Mouse (Mus musculus): ENCODE results near the gene Cetn3.

Gene Cetn3

DNA sequence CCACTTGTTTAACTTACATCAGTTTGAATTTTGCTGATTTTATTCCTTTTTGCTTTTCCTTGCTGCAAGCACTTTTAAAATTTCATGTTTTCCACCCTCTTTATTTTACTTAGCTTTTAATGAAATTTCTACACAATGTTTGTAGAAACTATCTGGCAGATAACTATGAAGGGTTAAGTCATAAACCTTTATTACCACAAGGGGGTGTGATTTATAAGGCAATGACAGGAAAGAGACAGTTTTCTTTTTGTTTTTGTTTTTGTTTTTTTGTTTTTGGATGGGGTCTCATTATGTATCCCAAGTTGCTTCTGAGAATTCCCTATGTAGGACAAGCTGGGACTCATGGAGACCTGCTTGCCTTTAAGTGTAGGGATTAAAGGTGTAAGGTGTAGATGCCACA lies 39.9 kb downstream of the Cetn3 start:
- no peak for DNase-seq (ENCODE audit: low read depth, low spot score)

GRCm38 (mm10) chr13:81824576-81825330 lies 41.9 kb downstream of the Cetn3 start:
- DNase-seq (ENCODE audit: low read depth, low spot score): no peak

- DNase-seq (ENCODE audit: low read depth, low spot score): no peak
Observed at GRCm38 (mm10) chr13:81828486-81828885, 45.6 kb downstream of the Cetn3 start.

GRCm38 (mm10) chr13:81831838-81832237 lies 49.0 kb downstream of the Cetn3 start:
- DNase-seq (ENCODE audit: low read depth, low spot score): no peak

DNA sequence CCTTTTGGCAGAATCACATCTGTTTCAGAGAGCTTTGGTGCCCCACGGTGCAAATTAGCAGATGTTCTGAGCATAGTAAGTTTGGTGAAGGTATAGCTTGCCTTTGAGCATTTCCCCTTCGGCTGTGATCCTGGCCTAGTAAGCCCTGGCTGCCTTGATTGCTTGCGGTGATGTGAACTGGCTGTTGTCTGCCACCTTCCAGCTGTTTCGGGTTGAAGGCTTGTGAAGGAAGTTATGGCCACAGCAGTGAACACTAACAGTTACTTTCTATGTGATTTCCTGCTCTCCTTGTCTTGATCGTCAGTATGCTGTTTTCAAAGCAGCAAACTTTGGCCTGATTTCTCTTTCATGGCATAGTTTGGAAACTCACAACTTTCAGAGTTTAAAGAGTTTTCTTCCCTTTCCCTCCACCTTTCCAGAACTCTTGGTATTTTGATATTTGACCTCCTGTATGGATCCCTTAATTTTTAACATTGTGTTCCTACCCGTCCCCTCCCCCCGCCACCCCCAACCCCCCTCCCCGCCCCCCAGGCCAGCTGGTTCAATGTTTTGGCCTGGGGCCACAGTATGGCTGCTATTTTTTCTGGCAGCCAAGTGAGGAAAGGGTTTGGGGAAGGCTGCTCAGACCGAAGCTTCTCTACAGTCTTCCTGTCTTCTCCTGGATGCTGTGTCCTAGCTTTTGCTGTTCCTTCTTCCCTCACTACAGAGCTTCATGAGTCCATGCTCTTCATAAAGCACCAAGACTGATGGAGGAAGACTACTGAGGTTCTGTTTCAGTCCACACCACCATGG lies 53.7 kb downstream of the Cetn3 start:
- DNase-seq (ENCODE audit: low read depth, low spot score): no peak

DNA sequence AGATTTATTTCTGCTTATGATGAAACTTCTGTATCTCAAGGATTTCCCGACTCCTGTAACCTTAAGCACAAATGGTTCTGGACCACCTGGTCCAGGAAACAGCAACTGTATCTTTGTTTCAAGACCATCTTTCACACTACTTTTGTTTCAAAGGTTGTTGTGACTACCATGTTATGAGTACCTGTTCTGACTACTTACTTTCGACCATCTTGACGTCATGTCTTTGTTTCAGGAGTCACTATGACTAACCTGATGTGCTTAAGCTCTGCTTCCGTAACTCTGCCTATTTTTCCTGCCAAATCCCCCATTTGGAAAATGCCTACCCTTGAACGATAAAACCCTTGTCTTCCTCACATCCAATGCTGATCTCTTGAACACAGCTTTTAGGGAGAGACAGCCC lies 55.1 kb downstream of the Cetn3 start:
- DNase-seq (ENCODE audit: low read depth, low spot score): no peak

DNA sequence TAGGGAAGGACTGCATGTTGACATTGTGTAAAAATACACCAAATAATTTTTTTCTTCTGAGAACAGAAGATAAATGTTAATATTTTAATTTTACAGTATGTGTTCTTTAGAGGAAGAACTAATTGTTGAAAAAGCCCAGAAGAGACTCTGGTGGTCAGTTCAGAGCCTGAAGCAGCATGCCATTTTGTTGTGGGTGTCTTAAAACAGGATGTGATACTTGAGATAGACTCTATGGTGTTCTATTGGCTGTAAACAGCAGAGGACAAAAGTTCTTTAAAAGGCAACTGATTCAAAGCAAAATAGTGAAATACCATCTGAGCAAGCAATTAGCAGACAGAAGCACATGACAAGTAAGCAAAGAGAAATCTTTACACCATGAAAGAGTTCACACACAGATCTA lies 56.1 kb downstream of the Cetn3 start:
- DNase-seq (ENCODE audit: low read depth, low spot score): no peak

DNA sequence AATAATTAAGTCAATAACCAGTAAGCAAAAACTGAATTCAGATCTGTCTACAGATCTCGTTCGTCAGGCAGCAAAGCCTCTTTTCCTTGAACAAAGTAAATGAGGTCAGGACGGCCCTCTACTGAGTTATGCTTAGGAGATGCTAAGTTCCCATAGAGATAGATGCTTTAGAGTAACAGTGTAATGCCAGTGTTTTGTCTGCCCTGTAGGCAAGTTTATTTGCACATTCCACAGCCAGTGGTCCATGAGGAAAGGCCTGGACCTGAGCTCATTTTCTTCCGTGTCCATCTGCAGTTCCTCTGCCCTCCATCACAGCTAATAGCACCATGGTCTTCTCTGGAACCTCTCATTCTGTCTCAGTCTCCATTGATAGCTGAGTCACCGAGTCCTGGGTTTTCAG lies 57.4 kb downstream of the Cetn3 start:
- no peak for DNase-seq (ENCODE audit: low read depth, low spot score)

GRCm38 (mm10) chr13:81840646-81841045 lies 57.8 kb downstream of the Cetn3 start:
- DNase-seq (ENCODE audit: low read depth, low spot score): no peak

DNA sequence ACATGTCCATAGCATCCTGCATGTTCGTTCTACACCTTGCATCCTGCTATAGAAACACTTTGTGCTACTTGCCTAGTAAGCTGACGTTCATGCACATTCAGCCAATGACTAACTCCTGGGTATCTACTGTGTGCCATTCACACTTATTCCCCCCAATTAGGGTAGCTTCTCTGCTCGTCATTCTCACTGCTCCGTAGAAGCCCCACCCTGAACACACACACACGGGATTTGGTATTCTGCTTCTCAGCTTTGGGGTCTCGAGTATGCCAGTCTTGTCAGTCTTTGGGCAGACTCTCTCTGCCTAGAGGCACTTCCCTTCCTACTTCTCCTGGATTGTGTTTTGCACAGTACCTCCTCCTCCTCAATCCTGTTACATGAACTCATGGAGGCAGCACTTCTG lies 59.4 kb downstream of the Cetn3 start:
- DNase-seq (ENCODE audit: low read depth, low spot score): no peak

Data from retina, adult 2 months (tissue).